Mouse (Mus musculus): Measurements from ENCODE around the gene Rec114. TPM values are rescaled to one million over a fixed set of nuclear protein-coding genes. Genes with fewer than 3 reads are reported as not detected.

The Rec114 gene
- total RNA-seq, 2 experiments from 2014 or later = 2.3 to 4.4 TPM

DNA sequence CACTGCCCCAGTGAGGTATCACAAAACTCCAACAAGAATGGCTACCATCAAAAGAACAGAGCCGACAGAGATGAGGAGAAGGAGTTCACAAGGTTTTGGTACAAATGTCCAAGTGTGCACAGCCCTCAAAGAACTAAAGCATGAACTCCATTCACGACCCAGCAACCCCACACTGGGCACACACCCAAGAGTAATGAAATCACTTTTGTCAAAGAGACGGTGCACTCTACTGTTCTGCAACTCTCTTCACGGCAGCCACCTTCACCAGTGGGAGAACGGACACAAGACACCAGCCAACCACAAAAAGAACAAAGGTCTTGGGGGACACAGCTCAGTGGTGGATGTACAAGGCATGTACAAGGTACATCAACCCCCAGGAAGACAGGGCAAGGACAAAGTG lies 24.3 kb downstream of the Rec114 start:
- ATAC-seq (replicated peaks; ENCODE audit: poor library complexity) = no peak

DNA sequence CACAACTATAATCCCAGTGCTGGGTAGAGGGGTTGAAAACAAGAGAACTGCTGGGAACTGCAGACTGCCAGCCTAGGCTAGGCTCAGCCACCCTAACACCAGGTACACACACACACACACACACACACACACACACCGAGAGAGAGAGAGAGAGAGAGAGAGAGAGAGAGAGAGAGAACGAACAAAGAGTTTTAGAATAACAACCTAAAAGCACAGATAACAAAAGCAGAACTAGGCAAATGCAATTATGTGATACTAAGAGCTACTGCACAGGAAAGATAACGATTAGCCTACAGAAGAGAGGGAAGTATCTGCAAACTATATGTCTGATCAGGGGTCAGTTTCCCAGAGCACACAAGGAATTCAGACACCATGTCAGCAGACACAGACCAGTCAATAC lies 24.8 kb downstream of the Rec114 start:
- ATAC-seq (replicated peaks; ENCODE audit: poor library complexity) = peak; percentile 80

- no peak for ATAC-seq (replicated peaks; ENCODE audit: poor library complexity)
These were observed 26.9 kb downstream of the Rec114 start for GRCm38 (mm10) chr9:58716886-58717285.

DNA sequence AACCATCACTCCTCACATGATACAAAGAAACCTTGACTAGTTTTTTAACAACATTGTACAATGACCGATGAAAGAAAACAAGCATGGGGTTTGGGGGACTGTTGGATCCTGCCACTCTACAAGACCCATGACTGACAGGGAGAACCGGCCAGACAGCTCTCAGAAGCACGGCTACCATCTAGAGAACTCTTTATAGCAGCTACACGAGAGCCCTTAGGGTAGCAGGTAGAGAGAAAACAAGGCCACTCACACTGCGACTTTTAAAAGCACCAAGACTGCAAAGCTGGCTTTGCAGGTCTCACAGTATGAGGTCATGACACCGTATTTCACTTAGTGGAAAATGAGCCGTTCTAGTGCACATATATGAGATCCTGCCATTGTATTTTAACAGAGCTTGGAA lies 33.1 kb downstream of the Rec114 start:
- no peak for ATAC-seq (replicated peaks; ENCODE audit: poor library complexity)

- peak; percentile 81 for ATAC-seq (replicated peaks; ENCODE audit: poor library complexity)
These were observed 33.8 kb downstream of the Rec114 start for GRCm38 (mm10) chr9:58709939-58710338.

GRCm38 (mm10) chr9:58707796-58708195 lies 36.0 kb downstream of the Rec114 start:
- no peak for ATAC-seq (replicated peaks; ENCODE audit: poor library complexity)

DNA sequence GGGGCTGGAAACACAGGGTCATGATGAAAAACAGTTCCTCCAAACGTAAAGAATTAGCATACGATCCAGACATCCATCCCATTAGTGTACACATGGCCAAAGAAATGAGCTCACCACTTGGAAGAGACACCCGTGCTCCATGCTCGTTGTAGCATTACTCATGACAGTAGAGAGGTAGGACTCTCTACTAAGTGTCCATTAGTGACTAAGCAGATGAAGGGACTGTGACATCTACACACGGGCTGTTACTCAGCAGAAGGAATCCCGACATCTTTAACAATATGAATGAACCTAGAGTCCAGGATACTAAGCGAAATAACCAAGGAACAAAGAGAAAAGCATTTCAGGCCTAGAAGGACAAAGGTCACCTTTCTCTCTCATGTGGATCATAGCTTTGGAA lies 37.7 kb downstream of the Rec114 start:
- no peak for ATAC-seq (replicated peaks; ENCODE audit: poor library complexity)

DNA sequence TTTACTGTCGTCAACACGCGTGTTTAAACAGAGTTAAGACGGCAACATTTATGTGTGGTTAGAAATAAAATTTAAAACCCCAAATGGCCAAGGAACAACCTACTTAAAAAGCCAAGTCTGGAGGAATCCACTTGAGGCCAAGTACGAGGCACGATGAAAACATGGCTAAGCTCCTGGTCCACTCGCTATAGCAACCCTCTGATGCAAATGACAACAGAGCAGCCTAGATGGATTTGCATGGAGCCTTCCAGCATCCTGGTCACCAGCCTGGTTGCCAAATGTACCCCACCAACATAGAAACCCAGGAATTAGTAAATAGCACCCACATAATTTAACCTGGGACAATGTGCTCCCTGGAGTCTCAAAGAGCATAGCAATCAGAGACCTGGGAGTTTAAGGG lies 40.0 kb downstream of the Rec114 start:
- ATAC-seq (replicated peaks; ENCODE audit: poor library complexity) = no peak

- ATAC-seq (replicated peaks; ENCODE audit: poor library complexity) = no peak
These were observed 42.0 kb downstream of the Rec114 start for GRCm38 (mm10) chr9:58701751-58702150.

DNA sequence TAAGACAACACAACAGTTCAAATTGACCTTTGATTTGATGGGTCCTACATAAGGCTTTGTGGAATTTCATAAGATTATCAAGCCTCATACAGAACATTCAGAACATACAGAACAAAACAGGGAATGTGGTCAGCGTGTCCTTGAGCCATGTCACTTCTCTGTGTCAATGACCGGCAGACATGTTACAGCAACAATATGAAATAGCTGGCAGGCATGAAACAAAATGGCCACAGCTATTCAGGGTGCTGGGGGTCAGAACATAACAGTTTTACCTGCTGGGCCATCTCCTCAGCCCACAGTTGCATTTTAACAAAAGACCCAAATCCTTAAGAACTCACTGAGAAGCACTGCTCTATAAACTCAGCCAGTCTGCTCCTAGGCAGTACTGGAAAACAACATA lies 45.3 kb downstream of the Rec114 start:
- no peak for ATAC-seq (replicated peaks; ENCODE audit: poor library complexity)

GRCm38 (mm10) chr9:58691471-58691870 lies 52.3 kb downstream of the Rec114 start:
- no peak for ATAC-seq (replicated peaks; ENCODE audit: poor library complexity)

DNA sequence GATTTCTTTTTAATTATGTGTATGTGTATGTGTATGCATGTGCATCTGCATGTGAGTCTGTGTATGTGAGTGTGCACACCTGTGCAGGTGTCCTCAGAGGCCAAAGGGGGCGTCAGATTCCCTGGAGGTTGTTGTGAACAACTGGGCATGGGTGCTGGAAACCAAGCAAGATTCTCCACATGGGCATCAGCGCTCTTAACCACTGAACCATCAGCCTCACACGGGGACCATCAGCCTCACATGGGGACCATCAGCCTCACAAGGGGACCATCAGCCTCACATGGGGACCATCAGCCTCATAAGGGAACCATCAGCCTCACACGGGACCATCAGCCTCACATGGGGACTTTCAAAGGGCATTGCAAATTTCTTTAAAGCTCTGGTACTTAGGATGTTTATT lies 53.1 kb downstream of the Rec114 start:
- no peak for ATAC-seq (replicated peaks; ENCODE audit: poor library complexity)

GRCm38 (mm10) chr9:58688076-58688475 lies 55.7 kb downstream of the Rec114 start:
- ATAC-seq (replicated peaks; ENCODE audit: poor library complexity) = no peak

GRCm38 (mm10) chr9:58685290-58685689 lies 58.5 kb downstream of the Rec114 start:
- no peak for ATAC-seq (replicated peaks; ENCODE audit: poor library complexity)

GRCm38 (mm10) chr9:58683372-58683771 lies 60.4 kb downstream of the Rec114 start:
- no peak for ATAC-seq (replicated peaks; ENCODE audit: poor library complexity)

DNA sequence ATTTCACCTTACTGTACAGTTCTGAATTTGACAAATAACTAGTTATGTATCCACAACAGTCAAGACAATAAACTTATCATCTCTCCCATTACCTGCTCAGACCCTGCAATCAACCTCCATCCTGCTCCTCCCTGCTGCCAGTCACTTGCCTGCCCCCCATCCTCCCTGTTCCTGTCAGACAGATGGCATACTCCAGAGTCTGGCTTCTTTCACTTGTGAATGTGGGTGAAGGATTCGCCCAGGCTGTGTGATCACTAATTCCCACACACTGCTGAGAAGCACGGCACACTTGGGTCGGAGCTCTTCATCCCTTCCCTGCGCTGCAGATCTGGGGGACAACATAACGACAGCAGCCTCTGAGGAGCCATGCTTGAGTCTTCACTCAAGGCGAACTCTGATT lies 61.7 kb downstream of the Rec114 start:
- ATAC-seq (replicated peaks; ENCODE audit: poor library complexity) = no peak

DNA sequence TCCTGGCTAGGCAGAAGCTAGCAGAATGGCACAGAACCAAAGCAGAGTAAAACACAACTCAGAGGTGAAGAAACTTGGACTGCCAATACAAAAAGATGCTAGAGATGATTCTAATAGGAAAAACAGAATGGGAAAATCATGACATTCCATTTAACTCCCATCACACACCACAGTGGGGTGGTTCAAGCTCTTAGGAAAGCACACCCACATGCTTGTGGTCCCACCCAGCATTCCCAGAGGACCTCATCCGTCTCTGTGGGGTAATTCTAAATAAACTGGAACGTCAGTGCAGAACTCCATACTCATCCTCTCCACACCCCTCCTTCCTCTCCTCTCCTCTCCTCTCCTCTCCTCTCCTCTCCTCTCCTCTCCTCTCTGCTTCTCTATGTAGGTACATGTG lies 62.4 kb downstream of the Rec114 start:
- no peak for ATAC-seq (replicated peaks; ENCODE audit: poor library complexity)

GRCm38 (mm10) chr9:58675371-58675770 lies 68.4 kb downstream of the Rec114 start:
- ATAC-seq (replicated peaks; ENCODE audit: poor library complexity) = no peak

DNA sequence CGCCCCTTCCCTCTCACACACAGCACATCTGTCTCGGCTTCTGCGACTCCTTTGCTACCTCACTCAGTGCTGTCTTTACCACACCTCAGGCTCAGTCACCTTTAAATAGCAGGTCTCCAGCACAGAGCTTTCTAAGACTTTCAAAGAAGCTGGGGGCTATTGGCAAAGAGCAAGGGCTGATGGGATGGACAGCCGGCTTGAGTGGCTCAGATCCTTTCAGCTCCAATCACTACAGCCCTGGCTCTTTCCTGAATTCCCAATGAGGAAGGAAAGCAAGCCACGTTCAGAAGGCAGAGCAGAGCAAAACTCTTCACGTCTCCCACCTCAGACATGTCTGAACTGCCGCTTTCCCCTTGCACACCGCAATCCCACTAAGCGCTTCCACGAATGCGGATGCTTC lies 69.0 kb downstream of the Rec114 start:
- ATAC-seq (replicated peaks; ENCODE audit: poor library complexity) = no peak

- no peak for ATAC-seq (replicated peaks; ENCODE audit: poor library complexity)
These were observed 71.3 kb downstream of the Rec114 start for GRCm38 (mm10) chr9:58672474-58672873.

DNA sequence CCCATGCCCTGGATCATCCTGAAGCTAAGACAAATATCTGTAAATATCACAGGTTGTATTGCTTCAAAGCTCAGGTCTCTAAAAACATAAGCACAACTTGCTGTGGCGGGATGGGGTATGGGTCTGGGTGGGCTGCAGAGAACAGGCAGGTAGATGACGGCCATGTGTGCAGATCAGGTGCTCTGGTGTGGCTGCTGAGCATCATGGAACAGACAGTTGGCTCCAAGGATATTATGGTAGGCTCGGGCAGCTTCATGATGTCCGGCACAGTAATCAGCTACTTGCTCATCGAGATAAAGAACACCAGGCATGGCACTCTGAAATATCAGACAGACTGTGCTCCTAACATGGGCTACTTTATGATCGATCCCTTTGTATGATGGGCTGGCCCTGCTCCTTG lies 73.9 kb downstream of the Rec114 start:
- no peak for ATAC-seq (replicated peaks; ENCODE audit: poor library complexity)

GRCm38 (mm10) chr9:58669071-58669470 lies 74.7 kb downstream of the Rec114 start:
- no peak for ATAC-seq (replicated peaks; ENCODE audit: poor library complexity)

DNA sequence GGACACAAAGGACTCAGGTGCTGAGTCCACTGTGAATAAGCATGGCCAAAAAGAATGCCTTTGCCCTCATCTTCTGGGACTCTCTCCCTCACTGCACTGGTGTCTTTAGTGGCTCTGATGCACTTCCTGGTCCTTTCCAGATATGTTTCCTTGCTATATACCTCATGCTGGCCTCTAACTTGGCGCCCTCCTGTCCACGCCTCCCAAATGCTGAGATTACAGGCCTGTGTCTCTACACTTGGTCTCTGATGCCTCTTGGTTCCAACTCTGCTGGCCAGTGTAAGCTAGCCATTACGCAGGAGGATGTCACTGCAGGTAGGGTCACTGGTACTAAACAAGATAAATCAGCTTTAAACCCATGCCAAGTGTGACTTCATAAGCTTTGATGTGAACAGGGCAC lies 75.6 kb downstream of the Rec114 start:
- no peak for ATAC-seq (replicated peaks; ENCODE audit: poor library complexity)

- no peak for ATAC-seq (replicated peaks; ENCODE audit: poor library complexity)
These were observed 76.5 kb downstream of the Rec114 start for GRCm38 (mm10) chr9:58667244-58667643.

All from megakaryocyte progenitor cell, adult 5-6 weeks (primary cell).